Mouse (Mus musculus) Patski (cell line): Measurements from ENCODE around the gene Kdm6a. TPM values are rescaled to one million over a fixed set of nuclear protein-coding genes. Genes with fewer than 3 reads are reported as not detected.

Experiments used
- ATAC-seq: fragments of 100-300 bp; one replicate; pipeline ENCODE4 v1.8.0; 2021
- CTCF ChIA-PET: fragments of 350-600 bp; sonication (Branson Sonifier 250); formaldehyde crosslinking; loops from one replicate; lab custom pipeline; 2022; ENCODE audit warnings: inconsistent platforms; lab: Charles Lee
- POLR2A ChIA-PET: fragments of 350-600 bp; sonication (Branson Sonifier 250); formaldehyde crosslinking; loops from one replicate; lab custom pipeline; 2022; ENCODE audit warnings: antibody characterized with exemption, inconsistent platforms; lab: Charles Lee
- DNase-seq: peaks from one replicate; pipeline ENCODE4 v3.0.0-alpha.2; 2011; ENCODE audit warnings: low read depth, low spot score
- H3K27me3 ChIP-seq: fragments of 371-371 bp; one replicate; pipeline ENCODE4 v1.5.1; 2021
- CTCF ChIP-seq: fragments of 100-300 bp; IDR thresholded peaks from one replicate; pipeline ENCODE4 v1.5.1; 2021
- in situ Hi-C: fragments of 300-500 bp; cut with MboI; formaldehyde crosslinking; loops from 3 replicates; pipeline ENCODE4 v1.11.1; 2018; ENCODE audit warnings: low pct_unique_long_range_greater_than_20kb, mixed read lengths
- polyA plus RNA-seq: library from polyadenylated mRNA; unstranded; gene quantifications from one replicate; pipeline ENCODE4 v1.2.3, GENCODE M21; 2021

Kdm6a gene
- polyA plus RNA-seq, 1 experiment from 2014 or later: 42.7 TPM

- no peak for DNase-seq
- ATAC-seq: no peak
- no peak for TF ChIP-seq CTCF
- in situ Hi-C loops: loop anchor here (25.0 kb wide), 1 partner anchor 987 kb away; no protein-coding TSS in a partner anchor
- ChIA-PET CTCF (no interaction called here), POLR2A (no interaction called here)
- H3K27me3 ChIP-seq: no peaks in the 10 kb centered on the region
These were observed 12.5 kb downstream of the Kdm6a start for GRCm38 (mm10) chrX:18174831-18175230.

GRCm38 (mm10) chrX:18177803-18178202 lies 15.4 kb downstream of the Kdm6a start:
- ChIA-PET CTCF (interaction anchor here (1.1 to 2.4 kb wide), 6 partner anchors 9 to 31 kb away, joined by 3 to 15 read pairs (median 4); no protein-coding TSS in a partner anchor), POLR2A (no interaction called here)
- in situ Hi-C loops: no loop called here
- no peak for TF ChIP-seq CTCF
- H3K27me3 ChIP-seq: no peaks in the 10 kb centered on the region
- ATAC-seq (no peak), DNase-seq (no peak)

GRCm38 (mm10) chrX:18179492-18179891 lies 17.1 kb downstream of the Kdm6a start:
- DNase-seq (no peak), ATAC-seq (no peak)
- in situ Hi-C loops: no loop called here
- CTCF ChIA-PET: interaction anchor here (1.2 to 1.8 kb wide), 3 partner anchors 14 to 75 kb away, joined by 3 to 5 read pairs (median 3); no protein-coding TSS in a partner anchor
- H3K27me3 ChIP-seq: no peaks in the 10 kb centered on the region
- POLR2A ChIA-PET: no interaction called here
- no peak for TF ChIP-seq CTCF

DNA sequence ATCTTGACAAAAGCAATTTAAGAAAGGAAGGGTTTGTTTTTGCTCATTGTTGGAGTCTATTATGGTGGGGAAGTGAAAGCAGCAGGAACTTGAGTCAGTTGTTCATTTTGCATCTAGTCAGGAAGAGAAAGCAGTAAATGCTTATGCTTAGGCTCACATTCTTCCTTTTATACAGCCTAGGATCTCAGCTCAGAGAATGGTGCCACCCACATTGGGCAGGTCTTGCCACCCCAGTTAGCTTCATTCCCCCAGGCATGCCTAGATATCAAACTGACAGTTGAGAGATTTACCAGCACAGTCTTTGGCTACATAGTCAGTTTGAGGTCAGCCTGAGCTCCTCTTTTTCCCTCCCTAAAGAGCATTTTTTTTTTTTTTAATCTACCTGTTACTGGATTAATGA lies 24.8 kb downstream of the Kdm6a start:
- in situ Hi-C loops: no loop called here
- CTCF ChIA-PET: interaction anchor here (0.8 kb wide), 1 partner anchor 10 kb away, joined by 3 read pairs; no protein-coding TSS in a partner anchor

GRCm38 (mm10) chrX:18188293-18188692 lies 25.9 kb downstream of the Kdm6a start:
- ChIA-PET CTCF (interaction anchor here (0.7 kb wide), 1 partner anchor 11 kb away, joined by 3 read pairs; no protein-coding TSS in a partner anchor), POLR2A (no interaction called here)
- H3K27me3 ChIP-seq: no peaks in the 10 kb centered on the region
- in situ Hi-C loops: no loop called here
- no peak for DNase-seq
- no peak for TF ChIP-seq CTCF
- no peak for ATAC-seq

More for the DNA sequence above, 24.8 kb downstream of the Kdm6a start:
- no peak for ATAC-seq
- H3K27me3 ChIP-seq: no peaks in the 10 kb centered on the region
- TF ChIP-seq CTCF: no peak
- POLR2A ChIA-PET: no interaction called here
- DNase-seq: no peak

GRCm38 (mm10) chrX:18239572-18239971 lies 77.2 kb downstream of the Kdm6a start:
- no peak for DNase-seq
- TF ChIP-seq CTCF: no peak
- no peak for ATAC-seq
- in situ Hi-C loops: loop anchor here (25.0 kb wide), 2 partner anchors 477 to 677 kb away; partner anchors contain the start of gene Fundc1
- POLR2A ChIA-PET: no interaction called here
- H3K27me3 ChIP-seq: no peaks in the 10 kb centered on the region
- CTCF ChIA-PET: no interaction called here

DNA sequence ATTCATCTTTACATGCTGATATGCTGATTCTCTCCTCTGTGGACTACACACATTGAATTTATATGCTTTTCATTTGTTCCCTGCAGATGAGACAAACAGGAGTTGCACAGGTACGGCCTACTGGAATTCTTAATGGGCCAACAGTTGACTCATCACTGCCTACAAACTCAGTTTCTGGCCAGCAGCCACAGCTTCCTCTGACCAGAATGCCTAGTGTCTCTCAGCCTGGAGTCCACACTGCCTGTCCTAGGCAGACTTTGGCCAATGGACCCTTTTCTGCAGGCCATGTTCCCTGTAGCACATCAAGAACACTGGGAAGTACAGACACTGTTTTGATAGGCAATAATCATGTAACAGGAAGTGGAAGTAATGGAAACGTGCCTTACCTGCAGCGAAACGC lies 88.2 kb downstream of the Kdm6a start:
- in situ Hi-C loops: loop anchor here (10.0 kb wide), 1 partner anchor 1356 kb away; no protein-coding TSS in a partner anchor
- ATAC-seq (peak; percentile 62), DNase-seq (no peak)
- ChIA-PET CTCF (no interaction called here), POLR2A (no interaction called here)
- H3K27me3 ChIP-seq: no peaks in the 10 kb centered on the region
- no peak for TF ChIP-seq CTCF

DNA sequence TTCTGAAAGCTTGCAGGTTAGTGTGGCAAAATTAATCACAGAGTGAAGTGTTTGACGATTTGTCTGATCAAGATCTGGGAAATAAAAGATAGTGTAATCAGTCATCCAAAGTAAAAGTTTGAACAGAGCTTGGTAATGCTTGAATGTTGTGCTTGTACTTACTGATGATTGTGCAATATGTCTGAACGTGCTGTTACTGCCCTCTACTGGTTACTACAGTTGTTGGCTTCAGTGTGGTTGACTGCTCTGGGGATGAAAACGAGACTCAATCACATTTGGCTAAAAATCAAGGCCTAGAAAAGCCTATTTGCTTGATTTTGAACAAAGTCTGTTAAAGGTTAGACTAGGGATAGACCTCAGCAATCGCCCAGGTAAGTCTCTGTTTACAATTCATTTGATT lies 92.4 kb downstream of the Kdm6a start:
- ChIA-PET POLR2A (no interaction called here), CTCF (interaction anchor here (0.8 to 2.0 kb wide), 7 partner anchors 8 to 86 kb away, joined by 3 to 9 read pairs (median 5); no protein-coding TSS in a partner anchor)
- ATAC-seq (peak; percentile 94), DNase-seq (no peak)
- TF ChIP-seq CTCF: peak; percentile 82
- in situ Hi-C loops: loop anchor here (10.0 kb wide), 1 partner anchor 1360 kb away; no protein-coding TSS in a partner anchor
- H3K27me3 ChIP-seq: no peaks in the 10 kb centered on the region

GRCm38 (mm10) chrX:18258238-18258809 lies 95.9 kb downstream of the Kdm6a start:
- no peaks in the 10 kb centered on the region for H3K27me3 ChIP-seq
- CTCF ChIA-PET: no interaction called here
- in situ Hi-C loops: loop anchor here (10.0 kb wide), 1 partner anchor 1364 kb away; no protein-coding TSS in a partner anchor
- no peak for ATAC-seq
- POLR2A ChIA-PET: no interaction called here
- DNase-seq: no peak
- TF ChIP-seq CTCF: no peak

DNA sequence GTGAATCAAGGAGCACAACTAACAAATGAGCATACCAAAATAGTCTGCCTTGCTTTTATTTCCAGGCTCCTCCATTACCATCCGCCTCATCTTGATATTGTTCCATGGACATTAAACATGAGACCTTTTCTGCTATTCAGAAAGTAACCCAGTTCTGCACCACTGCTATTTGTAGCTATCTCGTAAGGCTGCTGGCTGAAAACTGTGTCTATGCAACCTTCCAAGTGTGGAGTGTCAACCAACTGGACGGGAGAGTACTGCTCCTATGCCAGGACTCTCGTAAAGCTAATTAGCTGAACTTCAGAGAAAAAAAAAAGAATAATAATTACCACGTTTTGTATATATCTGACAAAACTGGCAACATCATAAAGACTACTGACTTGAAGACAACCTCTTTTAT lies 116.2 kb downstream of the Kdm6a start:
- ChIA-PET POLR2A (no interaction called here), CTCF (no interaction called here)
- no peak for ATAC-seq
- no peaks in the 10 kb centered on the region for H3K27me3 ChIP-seq
- no peak for TF ChIP-seq CTCF
- in situ Hi-C loops: loop anchor here (25.0 kb wide), 1 partner anchor 584 kb away; no protein-coding TSS in a partner anchor
- DNase-seq: no peak

- ChIA-PET POLR2A (no interaction called here), CTCF (no interaction called here)
- no peak for ATAC-seq
- in situ Hi-C loops: loop anchor here (25.0 kb wide), 1 partner anchor 582 kb away; no protein-coding TSS in a partner anchor
- H3K27me3 ChIP-seq: no peaks in the 10 kb centered on the region
- no peak for TF ChIP-seq CTCF
- DNase-seq: no peak
These were observed 117.8 kb downstream of the Kdm6a start for GRCm38 (mm10) chrX:18280134-18280533.

Other genes starting within 250 kb of the Kdm6a start
- gene Dusp21, start 16.7 kb upstream of the Kdm6a start, polyA plus RNA-seq: not detected